Mouse (Mus musculus) embryonic fibroblast, embryonic 13.5 days (primary cell): Measurements from ENCODE around the gene Cenpl.
A peak's percentile ranks its signal among the peaks of the same experiment; 100 is the strongest.

Experiments
- CTCF ChIP-seq: IDR thresholded peaks from 2 replicates; pipeline ENCODE4 v1.5.1; 2011; ENCODE audit warnings: mild to moderate bottlenecking, control low read depth, low read length, moderate library complexity, borderline replicate concordance; ENCODE audit not compliant: insufficient read depth
- POLR2A ChIP-seq: IDR thresholded peaks from 2 replicates; pipeline ENCODE4 v1.6.1; 2011; ENCODE audit warnings: low read depth, mild to moderate bottlenecking, control low read depth, low read length, moderate library complexity

GRCm38 (mm10) chr1:161038968-161039721 lies 31.4 kb upstream of the Cenpl start:
- TF ChIP-seq CTCF (no peak), POLR2A (peak; percentile 73; the same call in 1 of the 2 replicates)
